Mouse (Mus musculus) MEL (cell line): ENCODE measurements at regions not wholly inside any gene's neighbourhood (a gene's known extent, or its start where the extent isn't known, plus 50 kb on each side); places are given as distances from the start of the nearest gene placed in this dataset.

Experiments
- UBTF ChIP-seq: IDR thresholded peaks from 2 replicates; pipeline ENCODE4 v1.6.1; 2012; ENCODE audit warnings: low read depth, mild to moderate bottlenecking, inconsistent platforms, low read length, improper control_type of control experiment, moderate library complexity, borderline replicate concordance; ENCODE audit not compliant: insufficient read depth
- ZKSCAN1 ChIP-seq: IDR thresholded peaks from 2 replicates; pipeline ENCODE4 v1.6.1; 2012; ENCODE audit warnings: low read depth, mild to moderate bottlenecking, inconsistent platforms, low read length, improper control_type of control experiment, moderate library complexity
- ZNF384 ChIP-seq: IDR thresholded peaks from 2 replicates; pipeline ENCODE4 v1.6.1; 2012; ENCODE audit warnings: low read depth, mild to moderate bottlenecking, inconsistent platforms, low read length, improper control_type of control experiment

DNA sequence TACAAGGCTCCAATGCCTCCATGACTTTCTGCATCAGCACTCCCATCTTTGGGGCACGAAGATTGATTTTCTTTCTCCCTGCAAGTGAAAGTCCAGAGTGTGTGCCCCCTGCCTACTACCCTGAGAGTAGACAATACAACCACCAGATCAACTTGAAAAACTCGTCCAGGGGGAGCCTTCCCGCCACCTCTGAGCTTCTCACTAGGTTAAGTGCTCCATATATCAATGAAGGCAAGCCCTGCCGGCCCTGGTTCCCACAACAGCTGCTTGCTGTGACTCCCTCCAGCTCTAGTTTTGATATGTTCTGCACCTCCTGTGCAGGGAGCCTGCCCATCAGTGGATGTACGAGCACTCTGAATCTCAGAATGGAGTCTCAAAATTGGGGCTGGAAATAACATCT is 377.8 kb downstream of the Nr2f2 start:
- TF ChIP-seq ZKSCAN1 (no peak), ZNF384 (no peak), UBTF (no peak)
